Mouse (Mus musculus) inflammation-experienced regulatory T-cells, adult 6 months (primary cell): ENCODE results near the gene Syt16. TPM values are rescaled to one million over a fixed set of nuclear protein-coding genes. Genes with fewer than 3 reads are reported as not detected.

ENCODE experiments used
- ATAC-seq: one replicate; pipeline ENCODE4 v1.8.0; 2017
- polyA plus RNA-seq, 3 experiments: library from polyadenylated mRNA; unstranded; fragments of 100-300 nt; shearing (Covaris generic); gene quantifications; one replicate each; pipeline ENCODE4 v1.2.1; 2017

The Syt16 gene
- polyA plus RNA-seq, 3 experiments from 2014 or later, result not detected

- ATAC-seq, result no peak
These were observed 233.3 kb downstream of the Syt16 start for GRCm38 (mm10) chr12:74230808-74231207.

- ATAC-seq, result no peak
These were observed 235.4 kb downstream of the Syt16 start for GRCm38 (mm10) chr12:74232845-74233244.

GRCm38 (mm10) chr12:74236191-74236590 lies 238.7 kb downstream of the Syt16 start:
- ATAC-seq, result no peak

DNA sequence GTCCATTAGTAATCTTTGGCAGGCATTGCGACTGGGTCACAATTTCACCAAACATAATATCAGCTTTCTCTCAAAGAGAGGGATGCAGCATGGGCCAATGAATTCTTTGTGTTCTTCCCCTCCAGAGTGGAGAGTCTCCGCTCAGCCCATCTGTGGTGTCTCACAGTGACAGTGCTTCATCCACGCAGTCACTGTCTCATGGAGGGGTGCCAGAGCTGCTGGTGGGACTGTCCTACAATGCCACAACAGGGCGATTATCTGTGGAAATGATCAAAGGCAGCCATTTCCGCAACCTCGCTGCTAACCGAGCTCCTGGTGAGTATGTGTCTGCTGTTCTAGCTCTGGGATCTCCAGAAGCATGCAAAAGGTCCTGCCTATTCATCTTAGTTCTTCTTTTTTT lies 240.6 kb downstream of the Syt16 start:
- ATAC-seq, result no peak

GRCm38 (mm10) chr12:74238806-74239205 lies 241.3 kb downstream of the Syt16 start:
- ATAC-seq, result no peak

DNA sequence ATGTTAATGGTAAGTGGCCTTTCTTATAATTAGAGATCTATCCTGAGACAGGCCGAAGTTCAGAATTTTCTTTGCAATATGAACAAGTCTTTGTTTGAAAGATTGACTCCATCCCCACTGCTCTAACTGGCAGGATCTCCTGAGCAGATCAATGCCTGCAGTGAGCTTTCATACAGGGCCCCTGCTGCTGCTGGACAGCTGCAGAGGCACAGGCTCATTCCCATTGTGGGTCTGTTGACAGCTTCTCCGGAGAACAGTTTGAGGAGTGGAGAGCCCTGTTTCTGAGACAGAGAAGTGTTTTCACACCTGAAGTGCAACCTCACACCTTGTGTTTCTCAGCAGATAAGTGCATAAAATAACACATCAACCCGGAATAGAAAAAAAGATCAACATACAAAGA lies 267.4 kb downstream of the Syt16 start:
- no peak for ATAC-seq

DNA sequence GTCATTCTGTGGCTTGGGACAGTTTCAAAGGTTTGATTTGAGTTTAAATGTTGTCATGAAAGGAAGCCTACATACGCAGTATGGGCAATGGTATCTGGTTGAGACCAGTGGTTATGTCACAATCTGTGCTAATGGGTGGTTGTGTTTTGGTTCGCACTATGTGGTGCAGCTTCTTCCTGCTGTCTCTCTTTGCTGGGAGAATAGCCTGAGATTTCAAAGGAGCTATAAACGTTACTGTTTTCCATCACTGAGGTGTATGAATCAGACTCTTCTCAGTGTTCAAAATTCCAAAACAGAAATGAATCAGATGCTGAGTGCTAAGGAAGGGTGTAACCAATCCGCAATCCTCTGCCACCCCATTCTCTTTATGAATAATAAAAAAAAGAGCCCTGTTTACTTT lies 269.6 kb downstream of the Syt16 start:
- ATAC-seq, result no peak

GRCm38 (mm10) chr12:74268644-74269285 lies 271.3 kb downstream of the Syt16 start:
- ATAC-seq, result no peak

DNA sequence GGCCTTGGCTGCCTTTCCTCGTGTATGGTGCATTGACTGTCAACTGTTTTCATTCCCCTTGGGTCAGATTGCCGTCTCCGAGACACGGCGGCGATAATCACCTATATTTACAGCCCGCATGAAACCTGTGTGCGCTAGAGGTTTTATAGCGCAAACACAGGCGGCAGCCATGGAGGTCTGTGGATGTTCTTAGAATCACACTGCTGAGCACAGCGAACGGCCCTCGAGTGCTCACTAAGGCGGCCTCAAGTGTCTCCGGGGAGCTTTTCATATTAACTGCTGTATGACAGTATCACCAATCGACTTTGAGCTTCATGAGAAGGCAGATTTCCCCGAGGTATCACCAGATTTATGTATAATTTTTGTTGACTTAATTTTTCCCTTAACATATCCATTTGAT lies 275.1 kb downstream of the Syt16 start:
- ATAC-seq, result no peak

DNA sequence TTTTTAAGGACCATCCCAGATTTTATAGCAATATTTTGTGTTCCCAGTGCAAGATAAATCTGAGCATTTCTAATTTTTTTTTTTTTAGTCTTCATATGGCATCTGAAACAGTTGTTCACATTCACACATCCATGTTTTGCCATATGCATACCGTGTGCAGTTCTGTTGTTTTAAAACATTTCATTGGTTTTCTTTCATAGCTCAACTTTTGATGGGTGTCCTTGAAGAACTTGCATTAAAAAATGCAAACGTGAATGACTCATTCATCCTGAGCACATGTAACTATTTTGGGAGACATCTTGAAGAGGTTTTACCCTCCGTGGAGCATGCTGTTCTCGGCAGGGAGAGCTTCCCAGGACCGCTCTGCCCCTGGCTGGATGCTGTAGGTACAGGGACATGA lies 279.8 kb downstream of the Syt16 start:
- no peak for ATAC-seq

DNA sequence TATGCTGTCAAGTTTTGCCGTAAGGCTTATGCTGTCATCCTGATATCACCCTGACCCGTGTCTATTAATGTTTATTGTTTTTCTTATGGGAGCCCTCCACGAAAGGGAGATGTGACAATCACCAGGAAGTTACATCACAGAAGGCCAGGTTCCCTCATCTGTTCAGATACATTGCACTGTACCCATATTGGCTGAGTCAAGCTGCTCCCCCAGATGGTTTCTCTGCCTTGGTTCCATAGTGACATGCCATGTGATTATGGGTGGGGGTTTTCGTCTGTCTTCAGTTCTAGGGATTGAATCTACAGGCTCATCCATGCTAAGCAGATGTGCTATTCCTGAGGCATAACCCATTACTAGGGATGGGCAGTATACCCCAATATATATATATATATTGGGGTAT lies 283.9 kb downstream of the Syt16 start:
- no peak for ATAC-seq

DNA sequence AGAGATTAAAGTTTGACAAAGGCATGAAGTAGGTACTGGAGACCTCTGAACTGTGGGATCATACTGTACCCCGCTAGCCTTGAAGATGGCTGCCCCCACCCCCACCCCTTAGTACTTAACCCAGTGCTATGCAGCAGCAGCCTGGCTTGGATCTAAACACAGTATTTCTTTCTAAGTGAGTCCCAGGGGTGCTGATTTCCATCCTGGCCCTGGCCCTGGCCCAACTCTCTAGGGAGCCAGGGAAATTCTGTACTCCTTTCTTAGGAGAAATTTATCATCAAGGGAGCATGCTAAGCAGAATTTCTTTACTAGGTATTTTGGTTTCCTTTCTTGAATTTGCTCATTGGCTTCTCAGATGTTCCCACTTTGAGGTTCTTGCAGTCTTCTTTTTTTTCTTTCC lies 285.4 kb downstream of the Syt16 start:
- ATAC-seq, result no peak

- ATAC-seq, result no peak
These were observed 286.7 kb downstream of the Syt16 start for GRCm38 (mm10) chr12:74284020-74284684.

GRCm38 (mm10) chr12:74284685-74285054 lies 287.2 kb downstream of the Syt16 start:
- no peak for ATAC-seq

DNA sequence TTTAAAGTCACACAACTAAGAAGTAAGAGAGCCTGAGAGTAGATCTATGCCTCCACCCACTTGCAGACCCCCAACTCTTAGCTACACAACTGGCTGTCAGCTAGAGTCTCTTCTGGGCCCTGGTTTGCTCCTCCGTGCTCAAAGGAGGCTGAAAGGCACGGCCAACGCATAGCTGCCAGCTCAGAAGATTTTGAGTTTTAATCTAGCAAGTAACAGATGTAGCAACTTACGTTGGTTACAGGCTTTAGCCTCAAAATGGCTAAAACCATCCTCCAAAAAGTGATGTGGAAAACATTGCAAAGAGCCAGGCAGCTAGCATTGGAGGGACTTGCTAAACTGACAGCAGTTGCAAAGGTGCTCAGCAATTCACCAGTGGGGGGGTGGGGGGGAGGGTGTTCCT lies 293.5 kb downstream of the Syt16 start:
- ATAC-seq, result no peak

GRCm38 (mm10) chr12:74293624-74294023 lies 296.2 kb downstream of the Syt16 start:
- no peak for ATAC-seq

DNA sequence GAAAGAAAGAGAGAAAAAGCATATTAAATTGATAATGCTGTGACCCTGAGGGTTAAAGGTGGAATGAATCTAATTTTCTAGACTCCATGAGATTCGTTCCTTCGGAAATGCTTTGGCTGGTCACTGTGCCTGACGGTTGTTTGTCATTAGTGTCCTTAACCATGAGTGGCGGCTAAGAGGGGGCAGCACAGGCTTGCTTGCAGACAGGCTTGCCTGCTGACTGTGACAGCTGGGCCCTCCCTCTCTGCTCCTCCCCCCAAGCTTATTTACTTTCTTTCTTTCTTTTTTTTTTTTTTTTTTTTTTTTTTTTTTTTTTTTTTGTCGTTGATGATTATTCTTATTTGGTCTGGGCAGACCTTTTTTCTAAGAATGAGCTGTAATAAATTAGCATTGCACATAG lies 298.9 kb downstream of the Syt16 start:
- no peak for ATAC-seq

DNA sequence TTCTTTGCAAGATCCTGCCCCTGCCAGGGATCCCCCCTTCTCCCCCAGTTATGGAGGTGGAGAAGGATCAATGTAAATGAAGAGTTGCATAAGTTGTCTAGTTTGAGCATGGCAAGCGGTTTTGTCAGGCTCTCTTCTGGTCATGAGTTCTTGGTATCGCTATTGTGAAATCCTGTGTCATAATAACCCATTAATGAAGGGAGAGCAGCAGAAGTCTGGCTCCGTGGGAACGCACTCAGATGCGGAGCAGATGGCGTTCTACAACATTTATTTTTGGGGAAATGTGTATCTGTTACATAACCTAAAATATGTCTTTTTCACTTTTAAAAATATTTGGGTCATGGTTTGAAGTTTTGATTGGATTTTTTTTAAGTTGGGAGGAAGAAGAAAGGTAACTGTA lies 304.1 kb downstream of the Syt16 start:
- ATAC-seq, result no peak

DNA sequence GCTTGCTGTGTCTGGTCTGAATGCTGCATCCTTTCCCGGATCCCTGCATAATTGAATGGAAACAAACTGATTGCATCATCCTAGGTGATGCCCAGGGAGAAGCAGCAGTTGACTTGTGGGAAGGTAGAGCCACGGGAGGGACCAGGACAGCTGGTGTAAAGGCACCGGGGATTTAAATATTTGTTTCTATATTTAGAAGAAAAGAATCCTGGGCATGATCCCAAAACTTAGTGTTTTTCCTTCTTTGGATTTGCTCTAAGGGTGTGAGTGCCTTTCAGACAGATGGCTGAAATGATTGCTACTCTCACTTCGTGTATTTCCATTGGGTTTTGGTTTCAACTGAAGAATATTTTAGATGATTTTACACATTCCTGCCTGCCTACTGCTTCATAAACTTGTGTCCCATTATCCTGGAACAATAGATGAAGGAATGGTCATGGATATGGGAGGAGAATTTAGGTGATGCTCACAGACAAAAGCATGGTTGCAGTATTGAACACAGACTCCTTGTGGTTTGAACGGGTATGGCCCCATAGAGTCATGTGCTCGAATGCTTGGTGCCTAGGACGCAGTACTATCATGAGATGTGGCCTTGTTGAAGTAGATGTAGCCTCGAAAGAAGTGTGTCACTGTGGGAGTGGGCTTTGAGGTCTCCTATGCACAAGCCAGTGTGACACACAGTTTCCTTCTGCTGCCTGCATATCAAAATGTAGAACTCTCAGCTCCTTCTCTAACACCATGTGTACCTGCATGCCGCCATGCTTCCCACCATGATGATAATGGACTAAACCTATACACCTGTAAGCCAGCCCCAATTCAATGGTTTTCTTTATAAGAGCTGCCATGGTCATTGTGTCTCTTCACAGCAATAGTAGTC lies 306.2 kb downstream of the Syt16 start:
- ATAC-seq, result no peak

DNA sequence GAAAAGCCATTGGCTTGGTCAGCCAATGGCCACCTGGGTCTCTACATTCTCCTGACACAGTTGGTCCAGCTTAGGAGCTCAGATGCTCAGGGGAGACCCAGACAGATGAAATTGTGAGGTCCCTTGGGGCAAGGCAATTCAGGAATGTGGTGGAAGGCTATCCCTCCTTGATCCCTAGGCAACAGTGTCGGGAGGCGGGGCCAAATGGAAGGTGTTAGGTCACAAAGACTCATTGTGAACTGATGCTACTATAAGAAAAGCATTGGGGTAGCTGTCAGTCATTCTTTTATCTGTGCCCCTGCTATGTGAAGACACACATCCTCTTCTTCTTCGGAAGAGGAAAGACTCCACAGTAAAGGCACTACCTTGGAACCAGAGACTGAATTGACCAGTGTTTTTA lies 315.1 kb downstream of the Syt16 start:
- ATAC-seq, result no peak

- no peak for ATAC-seq
These were observed 317.8 kb downstream of the Syt16 start for GRCm38 (mm10) chr12:74315221-74315620.

GRCm38 (mm10) chr12:74316344-74316973 lies 319.0 kb downstream of the Syt16 start, which contains the start of gene Gm11042:
TSS of gene Gm11042 (minus strand) at chr12:74316394.
- ATAC-seq, result no peak
